Mouse (Mus musculus) intestine, embryonic 14.5 days (tissue): ENCODE data around the gene Rexo2. TPM values are rescaled to one million over a fixed set of nuclear protein-coding genes. Genes with fewer than 3 reads are reported as not detected.

ENCODE experiments used
- ATAC-seq: fragments of 200-750 bp; cut with Nextera tagmentation; replicated peaks from 2 replicates; pipeline ENCODE4 v1.8.0; 2017; ENCODE audit warnings: low read depth, moderate number of reproducible peaks, moderate TSS enrichment, moderate library complexity; ENCODE audit not compliant: low FRiP score, low TSS enrichment
- DNase-seq: peaks from one replicate; pipeline ENCODE4 v3.0.0-alpha.2; 2018; ENCODE audit warnings: low spot score
- H3K27ac ChIP-seq: fragments of 300-500 bp; sonication (generic); 2 replicates; pipeline ENCODE4 v1.5.1; 2014; ENCODE audit warnings: low read depth, mild to moderate bottlenecking, control low read depth
- H3K27me3 ChIP-seq: fragments of 300-500 bp; sonication (generic); replicated peaks from 2 replicates; pipeline ENCODE4 v1.6.1; 2014; ENCODE audit warnings: low read length, control low read depth; ENCODE audit not compliant: control insufficient read depth, insufficient read depth
- H3K36me3 ChIP-seq: fragments of 300-500 bp; sonication (generic); 2 replicates; pipeline ENCODE4 v1.6.1; 2014; ENCODE audit warnings: low read length, control low read depth; ENCODE audit not compliant: control insufficient read depth, insufficient read depth
- H3K4me1 ChIP-seq: fragments of 300-500 bp; sonication (generic); replicated peaks from 2 replicates; pipeline ENCODE4 v1.6.1; 2014; ENCODE audit warnings: low read length, control low read depth, mixed read lengths; ENCODE audit not compliant: control insufficient read depth, insufficient read depth
- H3K4me2 ChIP-seq: fragments of 300-500 bp; sonication (generic); 2 replicates; pipeline ENCODE4 v1.6.1; 2014; ENCODE audit warnings: low read length
- H3K4me3 ChIP-seq: fragments of 300-500 bp; sonication (generic); 2 replicates; pipeline ENCODE4 v1.5.1; 2014; ENCODE audit warnings: low read depth, low read length, control low read depth, mixed read lengths
- H3K9ac ChIP-seq: fragments of 300-500 bp; sonication (generic); 2 replicates; pipeline ENCODE4 v1.6.1; 2014; ENCODE audit warnings: mild to moderate bottlenecking, low read length
- H3K9me3 ChIP-seq: fragments of 300-500 bp; sonication (generic); 2 replicates; pipeline ENCODE4 v1.6.1; 2016; ENCODE audit warnings: low read length, control low read depth; ENCODE audit not compliant: control insufficient read depth
- WGBS: fragments of 180-500 bp; shearing (Covaris S2); extraction: QIAGEN DNeasy Blood & Tissue Kit; methylation state at CpG from one replicate; pipeline ENCODE4 v1.1.7; 2014; 5-methylcytosine and 5-hydroxymethylcytosine counted together
- microRNA-seq: library from miRNA; unstranded; fragments of <30 nt; microRNA quantifications from one replicate; pipeline ENCODE4, GENCODE M21; 2016
- polyA plus RNA-seq: library from polyadenylated mRNA; unstranded; fragments of >200 nt; fragmentation: Nextera tagmentation; extraction: Ambion mirVana; gene quantifications from 2 replicates; pipeline ENCODE4 v1.2.1, GENCODE M21; 2014

Rexo2 gene
- polyA plus RNA-seq, 1 experiment from 2014 or later, result 90.9 TPM

- H3K4me1 ChIP-seq, result no peaks in the 10 kb centered on the region
- H3K36me3 ChIP-seq, result no peaks in the 10 kb centered on the region
- no peaks in the 10 kb centered on the region for H3K27me3 ChIP-seq
- H3K4me2 ChIP-seq, result no peak overlapping the region
- H3K4me3 ChIP-seq, result no peak overlapping the region
- ATAC-seq (no peak), DNase-seq (no peak)
- 88% methylated on average over 7 of the region's 7 CpGs for WGBS
- H3K9ac ChIP-seq, result no peak overlapping the region
- H3K9me3 ChIP-seq, result no peaks in the 10 kb centered on the region
- H3K27ac ChIP-seq, result no peak overlapping the region
These were observed 53.2 kb downstream of the Rexo2 start for GRCm38 (mm10) chr9:48427176-48427575.

- Histone ChIP-seq H3K27ac (no peak overlapping the region), H3K9ac (no peak overlapping the region), H3K4me2 (no peak overlapping the region), H3K9me3 (no peaks in the 10 kb centered on the region), H3K4me3 (no peak overlapping the region), H3K36me3 (no peaks in the 10 kb centered on the region), H3K4me1 (no peaks in the 10 kb centered on the region), H3K27me3 (no peaks in the 10 kb centered on the region)
- WGBS, result 48% methylated on average over 1 of the region's 1 CpGs
- DNase-seq, result no peak
- no peak for ATAC-seq
These were observed 57.2 kb downstream of the Rexo2 start for GRCm38 (mm10) chr9:48423256-48423655.

GRCm38 (mm10) chr9:48422382-48422781 lies 58.0 kb downstream of the Rexo2 start:
- ATAC-seq (no peak), DNase-seq (no peak)
- no peak overlapping the region for H3K4me3 ChIP-seq
- H3K36me3 ChIP-seq, result no peaks in the 10 kb centered on the region
- H3K4me1 ChIP-seq, result no peaks in the 10 kb centered on the region
- WGBS, result 80% methylated on average over 8 of the region's 8 CpGs
- H3K9ac ChIP-seq, result no peak overlapping the region
- no peak overlapping the region for H3K27ac ChIP-seq
- H3K27me3 ChIP-seq, result no peaks in the 10 kb centered on the region
- H3K9me3 ChIP-seq, result no peaks in the 10 kb centered on the region
- no peak overlapping the region for H3K4me2 ChIP-seq

GRCm38 (mm10) chr9:48421561-48421960 lies 58.9 kb downstream of the Rexo2 start:
- Histone ChIP-seq H3K27me3 (no peaks in the 10 kb centered on the region), H3K36me3 (no peaks in the 10 kb centered on the region), H3K27ac (no peak overlapping the region), H3K9ac (no peak overlapping the region), H3K4me2 (no peak overlapping the region), H3K9me3 (no peaks in the 10 kb centered on the region), H3K4me3 (no peak overlapping the region), H3K4me1 (no peaks in the 10 kb centered on the region)
- DNase-seq, result no peak
- 83% methylated on average over 2 of the region's 2 CpGs for WGBS
- ATAC-seq, result no peak

- no peaks in the 10 kb centered on the region for H3K9me3 ChIP-seq
- no peak for ATAC-seq
- no peaks in the 10 kb centered on the region for H3K36me3 ChIP-seq
- H3K4me1 ChIP-seq, result no peaks in the 10 kb centered on the region
- no peak overlapping the region for H3K9ac ChIP-seq
- 75% methylated on average over 2 of the region's 2 CpGs for WGBS
- H3K4me3 ChIP-seq, result no peak overlapping the region
- no peaks in the 10 kb centered on the region for H3K27me3 ChIP-seq
- H3K4me2 ChIP-seq, result no peak overlapping the region
- DNase-seq, result no peak
- H3K27ac ChIP-seq, result no peak overlapping the region
These were observed 59.4 kb downstream of the Rexo2 start for GRCm38 (mm10) chr9:48421029-48421428.

- Histone ChIP-seq H3K4me3 (no peak overlapping the region), H3K4me2 (no peak overlapping the region), H3K9me3 (no peaks in the 10 kb centered on the region), H3K27ac (no peak overlapping the region), H3K27me3 (no peaks in the 10 kb centered on the region), H3K36me3 (no peaks in the 10 kb centered on the region), H3K9ac (no peak overlapping the region), H3K4me1 (no peaks in the 10 kb centered on the region)
- DNase-seq (no peak), ATAC-seq (no peak)
- WGBS, result 86% methylated on average over 7 of the region's 7 CpGs
These were observed 60.0 kb downstream of the Rexo2 start for GRCm38 (mm10) chr9:48420437-48420836.

GRCm38 (mm10) chr9:48418829-48419228 lies 61.6 kb downstream of the Rexo2 start:
- no peak overlapping the region for H3K27ac ChIP-seq
- H3K4me1 ChIP-seq, result no peaks in the 10 kb centered on the region
- DNase-seq (no peak), ATAC-seq (no peak)
- H3K36me3 ChIP-seq, result no peaks in the 10 kb centered on the region
- no peak overlapping the region for H3K4me3 ChIP-seq
- no peak overlapping the region for H3K4me2 ChIP-seq
- H3K27me3 ChIP-seq, result no peaks in the 10 kb centered on the region
- 69% methylated on average over 8 of the region's 8 CpGs for WGBS
- no peaks in the 10 kb centered on the region for H3K9me3 ChIP-seq
- no peak overlapping the region for H3K9ac ChIP-seq

Small RNAs within 50 kb of the gene (microRNA-seq; reads per million reads assigned to microRNA genes)
- gene Gm23653, result not detected

Other genes with a start within 250 kb of the Rexo2 start
- gene Nxpe2, start 127.2 kb downstream of the Rexo2 start, polyA plus RNA-seq, result 0.43 and 0.60 TPM in 2 replicates
- 109 and 121 TPM in 2 replicates for gene Rbm7, start 14.7 kb upstream of the Rexo2 start, polyA plus RNA-seq
- 32.1 and 32.6 TPM in 2 replicates for gene Gm5617, start 14.8 kb upstream of the Rexo2 start, polyA plus RNA-seq
- gene Nnmt, start 124.5 kb upstream of the Rexo2 start, polyA plus RNA-seq, result 2.3 and 2.7 TPM in 2 replicates